Mouse (Mus musculus) midbrain, embryonic 16.5 days (tissue): Measurements from ENCODE around the gene Ctsw. TPM values are rescaled to one million over a fixed set of nuclear protein-coding genes. Genes with fewer than 3 reads are reported as not detected.

ENCODE experiments used
- ATAC-seq: fragments of 200-750 bp; cut with Nextera tagmentation; 2 replicates; pipeline ENCODE4 v1.8.0; 2017; ENCODE audit warnings: moderate TSS enrichment
- H3K27ac ChIP-seq: fragments of 300-500 bp; sonication (generic); 2 replicates; pipeline ENCODE4 v1.5.1; 2014; ENCODE audit warnings: mild to moderate bottlenecking, low read length, mixed read lengths
- H3K27me3 ChIP-seq: fragments of 300-500 bp; sonication (generic); 2 replicates; pipeline ENCODE4 v1.6.1; 2014; ENCODE audit warnings: low read depth, low read length, mixed read lengths; ENCODE audit not compliant: control insufficient read depth, insufficient read depth
- H3K36me3 ChIP-seq: fragments of 300-500 bp; sonication (generic); 2 replicates; pipeline ENCODE4 v1.6.1; 2014; ENCODE audit warnings: mild to moderate bottlenecking, low read length, moderate library complexity, mixed read lengths; ENCODE audit not compliant: control insufficient read depth, insufficient read depth
- H3K4me1 ChIP-seq: fragments of 300-500 bp; sonication (generic); 2 replicates; pipeline ENCODE4 v1.6.1; 2014; ENCODE audit warnings: mild to moderate bottlenecking, low read length, mixed read lengths; ENCODE audit not compliant: control insufficient read depth, insufficient read depth
- H3K4me2 ChIP-seq: fragments of 300-500 bp; sonication (generic); 2 replicates; pipeline ENCODE4 v1.6.1; 2014; ENCODE audit warnings: mild to moderate bottlenecking, low read length, mixed read lengths
- H3K4me3 ChIP-seq: fragments of 300-500 bp; sonication (generic); 2 replicates; pipeline ENCODE4 v1.5.1; 2014; ENCODE audit warnings: low read depth, mild to moderate bottlenecking, low read length, moderate library complexity, mixed read lengths
- H3K9ac ChIP-seq: fragments of 300-500 bp; sonication (generic); 2 replicates; pipeline ENCODE4 v1.6.1; 2014; ENCODE audit warnings: low read depth, low read length, mixed read lengths
- H3K9me3 ChIP-seq: fragments of 300-500 bp; sonication (generic); replicated peaks from 2 replicates; pipeline ENCODE4 v1.6.1; 2014; ENCODE audit warnings: mild to moderate bottlenecking, low read length, mixed read lengths; ENCODE audit not compliant: control insufficient read depth, poor library complexity, severe bottlenecking
- WGBS: fragments of 180-500 bp; shearing (Covaris S2); extraction: QIAGEN DNeasy Blood & Tissue Kit; methylation state at CpG from one replicate; pipeline ENCODE4 v1.1.7; 2014; 5-methylcytosine and 5-hydroxymethylcytosine counted together
- polyA plus RNA-seq: library from polyadenylated mRNA; unstranded; fragments of >200 nt; fragmentation: Nextera tagmentation; extraction: Ambion mirVana; gene quantifications from 2 replicates; pipeline ENCODE4 v1.2.1, GENCODE M21; 2015

The Ctsw gene
- 5.0 and 5.2 TPM in 2 replicates for polyA plus RNA-seq

DNA sequence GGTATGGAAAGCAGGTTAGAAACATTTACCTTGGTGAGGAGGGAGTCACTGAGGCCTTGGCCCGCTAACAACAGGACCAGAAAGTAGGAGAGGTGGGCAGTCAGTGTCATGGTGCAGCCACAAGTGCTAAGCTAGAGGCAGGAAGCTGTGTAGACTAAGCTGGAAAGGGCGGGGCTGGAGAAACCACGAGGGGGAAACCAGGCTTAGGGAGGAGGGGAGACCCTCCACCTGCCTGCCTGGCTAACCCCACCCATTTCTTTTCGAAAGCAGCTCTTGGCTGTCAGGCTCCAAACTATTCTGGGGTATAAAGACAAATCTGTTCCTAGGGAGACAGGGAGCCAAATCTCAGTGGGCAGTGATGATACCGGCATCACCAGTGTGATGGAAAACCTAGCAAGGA lies at the start of gene Ctsw:
Ctsw (minus strand) TSS at position 134 of the 400 bp plus-strand sequence.
- no peak within 1 kb of the TSS for H3K27ac ChIP-seq
- no peak within 1 kb of the TSS for H3K4me2 ChIP-seq
- no peaks in the 10 kb centered on the region for H3K27me3 ChIP-seq
- H3K4me1 ChIP-seq: peaks cover 12% of the 10 kb centered on the region
- H3K9ac ChIP-seq: no peak within 1 kb of the TSS
- no peaks in the 10 kb centered on the region for H3K9me3 ChIP-seq
- ATAC-seq: no peak
- WGBS: 60% methylated on average over 5 of the region's 5 CpGs
- no peak within 1 kb of the TSS for H3K4me3 ChIP-seq
- peaks cover 16% of the 10 kb centered on the region for H3K36me3 ChIP-seq

DNA sequence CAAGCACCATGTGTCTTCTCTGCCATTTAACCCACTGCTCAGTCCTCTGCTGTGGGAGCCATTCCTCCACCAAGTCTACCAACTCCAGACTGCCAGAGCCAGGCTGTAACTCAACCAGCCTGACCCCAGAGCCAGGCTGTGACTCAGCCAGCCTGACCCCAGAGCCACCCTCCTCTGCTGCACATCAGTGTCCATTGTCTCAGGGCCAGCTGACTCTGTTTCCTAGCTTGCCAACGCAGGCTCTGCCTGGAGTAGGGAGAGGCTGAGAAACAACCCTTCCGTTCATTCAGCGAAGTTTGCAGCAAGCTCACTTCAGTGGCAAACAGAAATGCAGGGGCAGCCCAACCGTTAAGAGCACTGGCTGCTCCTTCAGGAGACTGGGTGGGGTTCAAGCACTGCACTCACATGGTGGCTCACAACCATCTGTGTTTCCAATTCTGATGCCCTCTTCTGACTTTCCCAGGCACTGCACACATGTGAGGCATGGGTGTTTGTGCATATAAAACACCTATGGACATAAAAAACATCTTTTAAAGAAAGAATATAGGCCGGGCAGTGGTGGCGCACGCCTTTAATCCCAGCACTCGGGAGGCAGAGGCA lies 48.7 kb upstream of the Ctsw start:
- ATAC-seq: no peak
- Histone ChIP-seq H3K4me2 (no peak overlapping the region), H3K27ac (no peak overlapping the region), H3K27me3 (no peaks in the 10 kb centered on the region), H3K4me1 (no peaks in the 10 kb centered on the region), H3K4me3 (no peak overlapping the region), H3K9me3 (no peaks in the 10 kb centered on the region), H3K9ac (no peak overlapping the region), H3K36me3 (no peaks in the 10 kb centered on the region)
- WGBS: 80% methylated on average over 8 of the region's 8 CpGs

DNA sequence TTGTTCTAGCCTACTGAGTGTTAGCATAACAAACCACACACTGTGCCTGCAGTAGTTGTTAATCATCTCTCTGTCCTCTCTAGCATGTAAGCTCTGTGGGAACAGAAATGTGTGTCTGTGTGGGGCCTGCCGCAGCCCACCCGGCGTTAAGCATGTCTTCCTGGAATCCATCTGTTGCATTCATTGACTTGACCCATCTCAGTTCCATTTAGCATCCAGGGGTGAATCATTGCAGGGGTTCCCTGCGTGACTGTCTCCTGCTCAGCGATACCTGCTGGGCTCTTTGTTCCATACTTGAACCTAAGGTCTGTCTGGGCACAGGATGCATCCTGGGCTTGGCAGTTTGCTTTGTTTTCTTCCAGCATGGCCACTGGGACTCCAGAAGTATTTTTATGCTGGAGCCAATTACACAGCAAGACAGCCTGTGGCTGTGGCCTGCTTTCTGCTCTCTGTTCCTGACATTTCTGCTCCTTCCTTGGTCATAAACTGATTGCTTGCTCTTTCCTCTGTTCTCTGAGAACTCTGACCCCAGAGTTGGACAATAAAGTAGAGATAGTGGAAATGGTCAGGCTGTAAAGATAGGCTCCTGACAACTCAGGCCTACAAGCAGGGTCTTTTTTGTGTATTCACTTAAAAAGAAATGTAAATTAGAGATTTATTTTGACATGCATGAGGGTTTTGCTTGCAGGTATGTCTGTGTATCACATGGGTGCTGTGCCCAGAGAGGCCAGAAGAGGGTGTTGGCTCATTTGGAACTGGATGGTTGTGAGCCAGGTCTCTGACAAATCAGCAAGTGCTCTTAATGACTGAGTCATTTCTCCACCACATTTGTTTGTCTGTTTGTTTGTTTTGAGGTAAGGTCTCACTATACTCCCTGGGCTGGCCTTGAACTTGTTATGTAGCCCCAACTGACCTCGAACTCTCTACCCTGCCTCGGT lies 47.8 kb upstream of the Ctsw start:
- H3K27me3 ChIP-seq: no peaks in the 10 kb centered on the region
- WGBS: 79% methylated on average over 7 of the region's 7 CpGs
- no peak for ATAC-seq

DNA sequence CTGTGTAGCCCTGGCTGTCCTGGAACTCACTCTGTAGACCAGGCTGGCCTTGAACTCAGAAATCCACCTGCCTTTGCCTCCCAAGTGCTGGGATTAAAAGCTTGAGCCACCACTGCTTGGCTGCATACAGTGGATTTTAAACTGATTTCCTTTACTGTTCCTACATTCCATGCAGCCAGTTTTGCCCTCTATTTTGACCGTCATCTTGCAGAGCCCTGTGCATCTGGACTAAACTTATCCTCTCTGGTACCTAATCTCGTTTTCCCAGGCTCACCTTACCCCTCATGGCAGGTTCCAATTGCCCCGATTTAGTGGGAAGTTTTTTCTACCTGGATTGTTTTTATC lies 44.7 kb upstream of the Ctsw start:
- 81% methylated on average over 3 of the region's 3 CpGs for WGBS
- no peaks in the 10 kb centered on the region for H3K27me3 ChIP-seq
- ATAC-seq: no peak

More for the DNA sequence above, 47.8 kb upstream of the Ctsw start:
- Histone ChIP-seq H3K4me3 (no peak overlapping the region), H3K36me3 (no peaks in the 10 kb centered on the region), H3K4me2 (no peak overlapping the region), H3K4me1 (peaks cover 5% of the 10 kb centered on the region), H3K9ac (no peak overlapping the region), H3K9me3 (no peaks in the 10 kb centered on the region), H3K27ac (no peak overlapping the region)

DNA sequence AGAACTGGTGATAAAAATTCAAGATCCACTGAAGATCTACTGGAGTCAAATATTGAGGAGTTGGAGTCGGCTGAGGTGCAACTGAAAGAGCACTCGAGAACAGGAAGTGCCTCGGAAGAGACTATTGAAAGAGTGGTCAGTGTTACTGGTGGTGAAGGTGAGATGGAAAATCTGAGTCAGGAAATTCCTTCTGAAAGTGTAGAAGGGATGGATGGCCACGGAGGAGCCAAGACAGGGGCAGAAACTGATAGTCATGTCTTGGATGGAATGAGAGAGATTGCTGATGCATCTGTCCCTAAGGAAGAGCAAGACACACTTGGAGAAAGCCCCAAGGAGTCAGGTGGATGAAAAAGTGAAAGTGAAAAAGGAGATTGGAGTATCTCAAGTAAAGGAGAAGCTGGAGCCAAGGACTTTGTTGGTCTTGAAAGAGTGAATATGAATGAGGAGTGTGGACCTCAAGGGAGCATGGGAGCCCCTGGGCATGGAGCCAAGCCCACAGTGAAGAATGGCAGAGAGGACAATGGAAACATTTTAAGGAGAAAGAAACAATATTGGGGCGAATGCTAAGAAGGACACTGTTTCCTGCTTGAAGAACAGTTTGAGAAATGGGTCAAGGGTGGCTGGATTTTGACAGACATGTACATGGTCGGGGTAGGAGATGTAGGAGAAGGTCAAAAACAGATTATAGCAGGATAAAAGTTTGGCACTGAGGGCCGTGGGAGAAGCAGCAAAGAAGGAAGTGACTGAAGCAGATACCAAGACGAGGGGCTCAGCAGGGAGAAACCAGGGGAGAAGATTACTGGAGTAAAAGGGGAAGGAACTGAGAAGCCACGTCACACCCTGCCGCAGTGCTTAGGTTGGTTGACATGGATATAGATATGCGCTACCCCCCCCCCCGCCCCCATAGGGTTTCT lies 44.0 kb upstream of the Ctsw start:
- no peak overlapping the region for H3K4me3 ChIP-seq
- no peak overlapping the region for H3K9ac ChIP-seq

More for the DNA sequence above, 44.7 kb upstream of the Ctsw start:
- Histone ChIP-seq H3K4me3 (no peak overlapping the region), H3K27ac (no peak overlapping the region), H3K36me3 (no peaks in the 10 kb centered on the region), H3K4me2 (no peak overlapping the region), H3K9me3 (no peaks in the 10 kb centered on the region), H3K9ac (no peak overlapping the region), H3K4me1 (peaks cover 18% of the 10 kb centered on the region)

DNA sequence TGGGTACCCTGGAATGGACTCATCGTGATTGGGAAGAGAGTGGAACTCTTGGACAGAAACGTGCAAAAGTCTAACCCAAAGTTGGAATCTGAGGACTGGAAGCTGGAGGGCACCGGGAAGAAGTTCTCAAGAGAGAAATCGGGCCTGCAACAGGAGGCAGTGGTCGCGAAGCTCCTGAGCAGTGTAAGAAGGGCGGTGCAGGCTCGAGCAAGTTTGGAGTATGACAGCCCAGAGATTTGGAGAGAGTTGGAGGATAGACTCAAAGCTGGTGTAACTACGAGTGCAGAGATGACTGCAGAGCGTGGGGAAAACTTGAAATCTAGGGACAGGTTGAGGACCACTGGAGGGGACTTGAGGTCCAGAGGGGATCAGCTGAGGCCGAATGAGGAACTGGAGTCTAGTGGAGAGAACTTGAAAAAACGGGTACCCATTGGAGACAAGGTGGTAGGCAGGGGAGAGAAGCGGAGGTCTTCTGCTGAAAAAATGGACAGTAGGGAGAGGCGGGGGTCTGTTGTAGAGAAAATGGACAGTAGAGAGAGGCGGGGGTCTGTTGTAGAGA lies 42.8 kb upstream of the Ctsw start:
- peaks cover 19% of the 10 kb centered on the region for H3K4me1 ChIP-seq
- no peak for ATAC-seq
- no peak overlapping the region; the same call in 1 of the 2 replicates for H3K27ac ChIP-seq
- H3K4me3 ChIP-seq: peak overlapping the region; percentile 64
- no peaks in the 10 kb centered on the region for H3K27me3 ChIP-seq
- H3K36me3 ChIP-seq: no peaks in the 10 kb centered on the region
- whole genome bisulfite sequencing: 51% methylated on average over 15 of the region's 15 CpGs
- peak overlapping the region; percentile 63 for H3K9ac ChIP-seq
- no peaks in the 10 kb centered on the region for H3K9me3 ChIP-seq
- peak overlapping the region; percentile 91 for H3K4me2 ChIP-seq

More for the DNA sequence above, 44.0 kb upstream of the Ctsw start:
- Histone ChIP-seq H3K27me3 (no peaks in the 10 kb centered on the region), H3K4me1 (peaks cover 18% of the 10 kb centered on the region), H3K4me2 (no peak overlapping the region), H3K27ac (no peak overlapping the region), H3K9me3 (no peaks in the 10 kb centered on the region), H3K36me3 (no peaks in the 10 kb centered on the region)
- no peak for ATAC-seq
- WGBS: 82% methylated on average over 12 of the region's 12 CpGs

DNA sequence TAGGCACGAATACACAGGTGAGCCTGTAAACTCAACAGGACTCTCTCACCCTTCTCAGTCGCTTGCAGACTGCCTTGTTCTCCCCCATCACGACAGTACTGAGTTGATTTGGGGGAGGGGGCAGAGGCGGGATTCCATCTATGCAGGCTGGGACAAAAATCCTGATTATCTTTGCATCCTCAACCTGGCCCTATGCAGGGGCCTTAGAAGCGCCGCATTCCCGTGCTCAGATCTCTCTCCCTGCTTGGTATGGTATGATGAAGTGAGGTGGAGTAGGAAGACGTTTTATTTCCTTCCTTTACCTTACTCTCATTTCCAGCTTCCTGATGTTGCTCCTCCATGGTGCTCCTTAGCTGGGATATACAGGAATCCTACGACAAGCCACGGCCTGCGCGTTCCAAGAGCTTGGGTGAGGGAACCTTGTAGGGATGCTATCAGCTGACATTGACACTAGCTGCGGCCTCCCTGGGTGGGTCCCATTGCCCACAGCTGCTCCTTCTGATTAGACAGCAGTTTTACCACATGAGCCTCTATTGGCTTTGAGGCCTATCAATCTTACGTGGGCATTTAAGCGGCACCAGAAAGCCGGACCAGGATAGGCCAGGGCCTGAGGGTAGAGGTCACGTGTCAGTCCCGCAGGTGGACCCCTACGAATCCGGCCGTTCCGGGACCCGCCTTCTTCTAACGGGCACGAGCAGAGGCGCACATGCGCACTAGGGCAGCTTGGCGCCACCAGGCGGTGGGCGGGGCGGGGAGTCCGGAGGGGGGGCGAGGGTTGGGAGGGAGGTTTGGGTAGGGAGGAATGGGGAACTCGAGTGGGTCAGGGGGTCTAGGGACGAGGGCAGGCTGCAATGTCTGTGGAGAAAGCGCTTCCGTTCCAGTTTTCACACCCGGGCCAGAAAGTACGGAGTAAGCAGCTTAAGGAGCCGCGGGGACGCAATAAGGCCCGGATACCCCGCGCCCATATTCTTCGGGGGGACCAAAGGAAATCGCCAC lies 42.0 kb upstream of the Ctsw start, which contains the start of gene Snx32:
Snx32 (minus strand) TSS at position 508 of the 996 bp plus-strand sequence.
- 3% methylated on average over 47 of the region's 47 CpGs for WGBS

More for the DNA sequence above, 42.0 kb upstream of the Ctsw start, which contains the start of gene Snx32:
- H3K27me3 ChIP-seq: no peaks in the 10 kb centered on the region
- H3K9ac ChIP-seq: peak within 1 kb of the TSS; percentile 72
- no peaks in the 10 kb centered on the region for H3K9me3 ChIP-seq
- peak within 1 kb of the TSS; percentile 64 for H3K4me3 ChIP-seq
- H3K4me2 ChIP-seq: peak within 1 kb of the TSS; percentile 91
- peak; percentile 99 for ATAC-seq
- H3K36me3 ChIP-seq: no peaks in the 10 kb centered on the region
- peak within 1 kb of the TSS; percentile 89 for H3K27ac ChIP-seq
- H3K4me1 ChIP-seq: peaks cover 20% of the 10 kb centered on the region
